Mouse (Mus musculus): Measurements from ENCODE around the gene Gm5460. TPM values are rescaled to one million over a fixed set of nuclear protein-coding genes. Genes with fewer than 3 reads are reported as not detected.

The Gm5460 gene
- polyA plus RNA-seq, 1 experiment = 0.04 TPM

DNA sequence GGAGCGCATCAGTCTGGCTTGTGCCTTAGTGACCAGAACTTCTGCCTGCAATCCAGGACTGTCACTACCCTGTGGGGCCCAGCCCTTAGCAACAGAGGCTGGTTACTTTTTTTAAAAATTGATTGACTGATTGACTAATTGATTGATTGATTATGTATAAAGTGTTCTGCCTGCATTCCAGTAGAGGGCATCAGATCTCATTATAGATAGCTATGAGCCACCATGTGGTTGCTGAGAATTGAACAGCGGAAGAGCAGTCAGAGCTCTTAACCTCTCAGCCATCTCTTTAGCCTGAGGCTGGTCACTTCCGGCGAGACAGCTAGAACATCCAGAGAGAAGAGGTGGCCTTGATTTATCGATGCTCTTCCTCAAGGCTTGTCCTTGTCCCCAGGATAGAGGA, 60.7 kb downstream of the Gm5460 start:
- no peak overlapping the region for H3ac ChIP-seq (ENCODE audit: control insufficient read depth, insufficient read length)
- H3K27me3 ChIP-seq (ENCODE audit: control insufficient read depth, insufficient read depth, insufficient read length) = no peaks in the 10 kb centered on the region
- no peak overlapping the region for H3K4me2 ChIP-seq (ENCODE audit: low read depth)
- H3K4me3 ChIP-seq = no peak overlapping the region
- no peaks in the 10 kb centered on the region for H3K79me2 ChIP-seq (ENCODE audit: control insufficient read depth, insufficient read depth)
- no peak for TF ChIP-seq REST (IDR thresholded peaks at IDR 0.05; ENCODE audit: insufficient read depth, insufficient read length)
- no peak for TF ChIP-seq SRF (IDR thresholded peaks at IDR 0.05; ENCODE audit: control insufficient read depth, insufficient read length, low read depth)
- no peak for TF ChIP-seq MYOG (IDR thresholded peaks at IDR 0.05; ENCODE audit: control insufficient read depth in 1 of 3, insufficient read depth in 1 of 3, insufficient read length in 2 of 3, low read depth in 2 of 3)
- TF ChIP-seq TCF12 (IDR thresholded peaks at IDR 0.05; ENCODE audit: insufficient read depth, poor library complexity, severe bottlenecking) = no peak
- TF ChIP-seq POLR2A (IDR thresholded peaks at IDR 0.05; ENCODE audit: insufficient read length, low read depth) = no peak
- no peak for TF ChIP-seq CEBPB (IDR thresholded peaks at IDR 0.05; ENCODE audit: insufficient read depth, poor library complexity, severe bottlenecking)
- TF ChIP-seq E2F4 (IDR thresholded peaks at IDR 0.05; ENCODE audit: insufficient read depth) = no peak
- TF ChIP-seq USF1 (IDR thresholded peaks at IDR 0.05; ENCODE audit: low read depth) = no peak
- TF ChIP-seq TCF3 (IDR thresholded peaks at IDR 0.05; ENCODE audit: insufficient read length, low read depth) = no peak
- TF ChIP-seq MYOD1 (IDR thresholded peaks at IDR 0.05; ENCODE audit: control insufficient read depth in 1 of 3, insufficient read length in 2 of 3, low read depth in 2 of 3) = no peak
- no peak for TF ChIP-seq POLR2AphosphoS2 (IDR thresholded peaks at IDR 0.05; ENCODE audit: insufficient read length, low read depth)
- no peak for TF ChIP-seq MAX (IDR thresholded peaks at IDR 0.05; ENCODE audit: low read depth)
- no peaks in the 10 kb centered on the region for H3K36me3 ChIP-seq (ENCODE audit: control insufficient read depth, insufficient read depth)

- Histone ChIP-seq H3ac (ENCODE audit: control insufficient read depth, insufficient read length) (no peak overlapping the region), H3K4me2 (ENCODE audit: low read depth) (no peak overlapping the region), H3K27me3 (ENCODE audit: control insufficient read depth, insufficient read depth, insufficient read length) (no peaks in the 10 kb centered on the region), H3K36me3 (ENCODE audit: control insufficient read depth, insufficient read depth) (no peaks in the 10 kb centered on the region), H3K79me2 (ENCODE audit: control insufficient read depth, insufficient read depth) (no peaks in the 10 kb centered on the region), H3K4me3 (no peak overlapping the region)
- TF ChIP-seq CEBPB (IDR thresholded peaks at IDR 0.05; ENCODE audit: insufficient read depth, poor library complexity, severe bottlenecking) (no peak), MAX (IDR thresholded peaks at IDR 0.05; ENCODE audit: low read depth) (no peak), POLR2AphosphoS2 (IDR thresholded peaks at IDR 0.05; ENCODE audit: insufficient read length, low read depth) (no peak), SRF (IDR thresholded peaks at IDR 0.05; ENCODE audit: control insufficient read depth, insufficient read length, low read depth) (no peak), MYOG (IDR thresholded peaks at IDR 0.05; ENCODE audit: control insufficient read depth in 1 of 3, insufficient read depth in 1 of 3, insufficient read length in 2 of 3, low read depth in 2 of 3) (no peak), POLR2A (IDR thresholded peaks at IDR 0.05; ENCODE audit: insufficient read length, low read depth) (no peak), E2F4 (IDR thresholded peaks at IDR 0.05; ENCODE audit: insufficient read depth) (no peak)
These were observed 61.7 kb downstream of the Gm5460 start for GRCm38 (mm10) chr14:34078293-34078692.

DNA sequence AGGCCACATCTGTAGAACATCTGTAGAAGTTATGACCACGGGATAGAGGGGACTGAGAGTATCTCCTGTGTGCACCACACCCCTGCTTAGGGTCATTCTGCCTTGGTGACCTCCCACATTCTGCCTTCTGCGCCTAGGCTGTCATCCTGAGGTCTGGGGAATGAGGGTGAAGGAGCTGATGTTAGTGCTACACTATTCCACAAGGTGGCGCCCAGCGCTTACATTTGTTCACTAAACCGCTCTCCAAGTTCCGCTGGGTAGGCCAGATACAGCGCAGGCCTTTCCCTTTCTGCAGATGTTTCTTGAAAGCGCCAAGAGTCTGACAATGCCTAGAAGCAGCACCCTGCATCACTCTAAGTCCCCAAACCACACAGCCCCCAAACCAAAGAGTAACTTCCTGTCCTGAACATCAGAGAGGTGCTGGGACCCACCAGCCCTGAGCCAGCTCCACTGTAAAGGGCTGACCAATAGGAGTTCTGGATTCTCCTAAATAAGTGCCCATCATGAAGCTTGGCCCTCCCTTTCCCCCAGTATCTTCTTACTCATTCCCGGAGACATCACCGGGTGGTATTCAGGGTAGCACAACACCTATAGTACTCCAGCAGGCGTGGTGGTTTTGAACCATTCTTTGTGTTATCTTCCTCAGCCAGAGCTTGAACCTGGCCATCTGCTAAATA, 63.9 kb downstream of the Gm5460 start:
- Histone ChIP-seq H3ac (ENCODE audit: control insufficient read depth, insufficient read length) (no peak overlapping the region), H3K79me2 (ENCODE audit: control insufficient read depth, insufficient read depth) (no peaks in the 10 kb centered on the region), H3K4me2 (ENCODE audit: low read depth) (no peak overlapping the region), H3K36me3 (ENCODE audit: control insufficient read depth, insufficient read depth) (no peaks in the 10 kb centered on the region), H3K27me3 (ENCODE audit: control insufficient read depth, insufficient read depth, insufficient read length) (no peaks in the 10 kb centered on the region), H3K4me3 (no peak overlapping the region)
- TF ChIP-seq MAX (IDR thresholded peaks at IDR 0.05; ENCODE audit: low read depth) (no peak), SRF (IDR thresholded peaks at IDR 0.05; ENCODE audit: control insufficient read depth, insufficient read length, low read depth) (no peak)

DNA sequence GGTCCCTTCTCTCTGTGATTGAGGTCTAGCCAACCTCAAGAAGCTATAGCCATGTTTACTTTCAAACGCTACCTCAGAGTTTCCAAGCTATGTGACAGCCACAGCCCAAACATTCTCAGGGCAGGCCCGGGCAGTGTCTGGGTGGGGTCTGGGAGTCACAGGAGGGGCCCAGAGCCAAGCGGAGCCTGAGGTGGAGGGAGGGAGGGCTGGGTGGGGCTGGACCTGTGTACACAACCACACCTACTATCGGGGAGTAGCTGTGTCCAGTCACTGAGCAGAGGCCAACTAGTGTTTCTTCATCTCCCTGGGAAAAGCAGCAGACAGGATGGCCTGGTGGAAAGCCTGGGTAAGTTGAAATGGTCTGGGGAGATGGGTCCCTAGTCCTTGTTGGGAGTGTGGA, 69.2 kb downstream of the Gm5460 start, which contains the start of gene Anxa8:
Gene Anxa8 (plus strand): TSS at position 251 of the 400 bp plus-strand sequence.
- Histone ChIP-seq H3K36me3 (ENCODE audit: control insufficient read depth, insufficient read depth) (no peaks in the 10 kb centered on the region), H3K79me2 (ENCODE audit: control insufficient read depth, insufficient read depth) (peaks cover 4% of the 10 kb centered on the region), H3ac (ENCODE audit: control insufficient read depth, insufficient read length) (no peak within 1 kb of the TSS), H3K27me3 (ENCODE audit: control insufficient read depth, insufficient read depth, insufficient read length) (no peaks in the 10 kb centered on the region), H3K4me2 (ENCODE audit: low read depth) (peak within 1 kb of the TSS; percentile 78), H3K4me3 (peak within 1 kb of the TSS; percentile 16)
- no peak for TF ChIP-seq MYOD1 (IDR thresholded peaks at IDR 0.05; ENCODE audit: control insufficient read depth in 1 of 3, insufficient read length in 2 of 3, low read depth in 2 of 3)
- TF ChIP-seq POLR2AphosphoS2 (IDR thresholded peaks at IDR 0.05; ENCODE audit: insufficient read length, low read depth) = no peak
- TF ChIP-seq REST (IDR thresholded peaks at IDR 0.05; ENCODE audit: insufficient read depth, insufficient read length) = no peak
- no peak for TF ChIP-seq TCF3 (IDR thresholded peaks at IDR 0.05; ENCODE audit: insufficient read length, low read depth)
- no peak for TF ChIP-seq SRF (IDR thresholded peaks at IDR 0.05; ENCODE audit: control insufficient read depth, insufficient read length, low read depth)
- TF ChIP-seq MAX (IDR thresholded peaks at IDR 0.05; ENCODE audit: low read depth) = no peak
- TF ChIP-seq POLR2A (IDR thresholded peaks at IDR 0.05; ENCODE audit: insufficient read length, low read depth) = peak; percentile 42

- Histone ChIP-seq H3K4me2 (ENCODE audit: low read depth) (peak overlapping the region; percentile 78), H3K27me3 (ENCODE audit: control insufficient read depth, insufficient read depth, insufficient read length) (no peaks in the 10 kb centered on the region), H3K36me3 (ENCODE audit: control insufficient read depth, insufficient read depth) (no peaks in the 10 kb centered on the region), H3ac (ENCODE audit: control insufficient read depth, insufficient read length) (no peak overlapping the region), H3K4me3 (peak overlapping the region; percentile 16), H3K79me2 (ENCODE audit: control insufficient read depth, insufficient read depth) (peaks cover 4% of the 10 kb centered on the region)
- TF ChIP-seq SRF (IDR thresholded peaks at IDR 0.05; ENCODE audit: control insufficient read depth, insufficient read length, low read depth) (no peak), POLR2AphosphoS2 (IDR thresholded peaks at IDR 0.05; ENCODE audit: insufficient read length, low read depth) (peak; percentile 4)
These were observed 70.2 kb downstream of the Gm5460 start for GRCm38 (mm10) chr14:34086806-34087205.
